Mouse (Mus musculus) neural tube, embryonic 15.5 days (tissue): ENCODE data around the gene Dlg5. TPM values are rescaled to one million over a fixed set of nuclear protein-coding genes. Genes with fewer than 3 reads are reported as not detected.

Experiments used
- ATAC-seq: fragments of 200-750 bp; cut with Nextera tagmentation; 2 replicates; pipeline ENCODE4 v1.8.0; 2017; ENCODE audit warnings: mild to moderate bottlenecking, moderate TSS enrichment, moderate library complexity; ENCODE audit not compliant: low FRiP score
- H3K27ac ChIP-seq: fragments of 300-500 bp; sonication (generic); replicated peaks from 2 replicates; pipeline ENCODE4 v1.5.1; 2015; ENCODE audit warnings: mild to moderate bottlenecking, inconsistent platforms
- H3K27me3 ChIP-seq: fragments of 300-500 bp; sonication (generic); replicated peaks from 2 replicates; pipeline ENCODE4 v1.6.1; 2015; ENCODE audit warnings: inconsistent platforms
- H3K36me3 ChIP-seq: fragments of 300-500 bp; sonication (generic); 2 replicates; pipeline ENCODE4 v1.6.1; 2015; ENCODE audit warnings: inconsistent platforms
- H3K4me1 ChIP-seq: fragments of 300-500 bp; sonication (generic); 2 replicates; pipeline ENCODE4 v1.6.1; 2015; ENCODE audit warnings: inconsistent platforms
- H3K4me2 ChIP-seq: fragments of 300-500 bp; sonication (generic); 2 replicates; pipeline ENCODE4 v1.6.1; 2015; ENCODE audit warnings: inconsistent platforms, mild to moderate bottlenecking, moderate library complexity
- H3K4me3 ChIP-seq: fragments of 300-500 bp; sonication (generic); replicated peaks from 2 replicates; pipeline ENCODE4 v1.5.1; 2015; ENCODE audit warnings: mild to moderate bottlenecking, inconsistent platforms
- H3K9ac ChIP-seq: fragments of 300-500 bp; sonication (generic); replicated peaks from 2 replicates; pipeline ENCODE4 v1.6.1; 2015; ENCODE audit warnings: mild to moderate bottlenecking, inconsistent platforms
- H3K9me3 ChIP-seq: fragments of 300-500 bp; sonication (generic); replicated peaks from 2 replicates; pipeline ENCODE4 v1.6.1; 2016; ENCODE audit warnings: inconsistent platforms
- WGBS: fragments of 180-500 bp; shearing (Covaris S2); methylation state at CpG from one replicate; pipeline ENCODE4 v1.1.7; 2015; ENCODE audit warnings: mixed read lengths; 5-methylcytosine and 5-hydroxymethylcytosine counted together
- polyA plus RNA-seq: library from polyadenylated mRNA; unstranded; fragments of >200 nt; fragmentation: Nextera tagmentation; extraction: Ambion mirVana; gene quantifications from 2 replicates; pipeline ENCODE4 v1.2.1, GENCODE M21; 2015

Gene Dlg5
- polyA plus RNA-seq, 1 experiment from 2014 or later: 19.9 TPM

DNA sequence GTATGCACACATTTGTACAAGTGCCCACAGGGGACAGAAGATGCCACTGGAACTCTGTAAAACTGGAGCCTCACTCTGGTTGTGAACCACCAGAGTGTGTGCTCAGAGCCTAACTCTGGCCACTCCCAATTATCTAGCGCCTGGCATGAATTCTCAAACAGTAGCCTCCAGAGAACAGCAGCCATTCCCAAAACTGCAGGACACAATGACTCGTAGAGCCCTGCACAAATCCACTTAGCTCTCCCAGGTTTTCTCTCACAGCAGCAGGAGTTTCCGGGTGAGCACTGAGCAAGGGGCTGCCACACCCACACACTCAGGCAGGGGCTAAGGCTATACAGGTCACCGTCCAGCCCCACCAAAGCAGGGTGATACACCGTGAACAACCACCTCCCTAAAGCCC, 32.9 kb downstream of the Dlg5 start:
- no peaks in the 10 kb centered on the region for H3K27me3 ChIP-seq
- H3K36me3 ChIP-seq: no peaks in the 10 kb centered on the region
- H3K9me3 ChIP-seq: no peaks in the 10 kb centered on the region
- peak overlapping the region; percentile 19; the same call in 1 of the 2 replicates for H3K27ac ChIP-seq
- WGBS: 47% methylated on average over 5 of the region's 5 CpGs
- peaks cover 68% of the 10 kb centered on the region for H3K4me1 ChIP-seq
- no peak overlapping the region for H3K4me2 ChIP-seq
- no peak overlapping the region for H3K9ac ChIP-seq
- ATAC-seq: no peak; the same call in 1 of the 2 replicates
- no peak overlapping the region for H3K4me3 ChIP-seq

GRCm38 (mm10) chr14:24207360-24207752, 38.4 kb downstream of the Dlg5 start:
- H3K4me3 ChIP-seq: no peak overlapping the region
- 26% methylated on average over 13 of the region's 13 CpGs for WGBS
- no peaks in the 10 kb centered on the region for H3K27me3 ChIP-seq
- H3K36me3 ChIP-seq: no peaks in the 10 kb centered on the region
- no peak overlapping the region for H3K9ac ChIP-seq
- ATAC-seq: peak; percentile 64
- no peak overlapping the region for H3K4me2 ChIP-seq
- no peaks in the 10 kb centered on the region for H3K9me3 ChIP-seq
- H3K27ac ChIP-seq: peak overlapping the region; percentile 48
- H3K4me1 ChIP-seq: peaks cover 62% of the 10 kb centered on the region

DNA sequence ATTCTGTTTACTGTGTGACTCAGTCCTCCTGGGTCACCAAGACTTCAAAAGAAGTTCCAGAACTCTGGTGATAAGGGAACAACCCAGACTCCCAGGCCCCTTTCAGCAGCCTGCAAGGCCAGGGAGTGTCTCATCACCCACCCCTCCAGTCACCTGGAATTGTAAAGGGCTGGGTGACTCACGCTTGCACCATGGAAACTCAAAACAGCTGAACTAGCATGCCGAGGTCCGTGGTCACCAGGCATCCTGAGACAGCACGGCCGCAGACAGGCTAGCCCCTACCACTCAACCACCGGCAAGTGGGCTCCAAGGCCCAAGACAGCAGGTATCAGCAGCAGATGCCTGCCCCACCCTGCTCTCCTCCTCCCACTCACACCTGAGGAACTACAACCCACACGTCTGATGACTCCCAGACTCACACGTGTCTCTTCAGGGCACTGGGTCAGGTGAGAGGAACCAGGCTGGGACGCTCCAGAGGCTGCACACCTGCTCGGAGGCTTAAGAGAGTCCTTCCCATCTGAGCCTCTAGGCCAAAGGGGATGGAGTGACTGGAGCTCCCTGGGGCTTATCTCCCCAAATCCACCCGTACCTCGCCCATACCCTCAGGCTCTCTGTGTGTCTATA, 38.9 kb downstream of the Dlg5 start:
- Histone ChIP-seq H3K36me3 (no peaks in the 10 kb centered on the region; the same call in 1 of the 2 replicates), H3K4me3 (no peak overlapping the region), H3K27ac (peak overlapping the region; percentile 48), H3K4me2 (no peak overlapping the region), H3K27me3 (no peaks in the 10 kb centered on the region), H3K9ac (no peak overlapping the region), H3K9me3 (no peaks in the 10 kb centered on the region), H3K4me1 (peaks cover 57% of the 10 kb centered on the region)
- 57% methylated on average over 12 of the region's 12 CpGs for WGBS
- no peak for ATAC-seq

DNA sequence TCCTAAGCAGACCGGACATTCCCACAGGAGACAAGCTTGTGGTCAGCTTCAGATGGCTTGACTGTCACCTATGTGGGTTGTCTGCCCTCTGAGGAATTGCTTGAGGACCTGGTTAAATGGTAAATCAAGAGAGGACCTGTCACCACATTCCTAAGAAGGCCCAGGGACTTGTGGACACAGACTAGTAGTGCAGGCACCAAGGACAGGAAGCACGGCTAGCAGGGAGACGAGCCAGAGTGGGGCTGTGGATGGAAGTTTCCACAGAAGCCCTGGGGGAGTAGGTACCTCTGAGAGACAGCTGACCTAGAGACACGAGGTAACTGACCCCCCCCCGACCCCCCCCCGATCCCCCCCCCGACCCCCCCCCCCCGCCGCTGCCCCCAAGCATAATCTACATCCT, 39.4 kb downstream of the Dlg5 start:
- Histone ChIP-seq H3K27me3 (no peaks in the 10 kb centered on the region), H3K4me1 (peaks cover 54% of the 10 kb centered on the region), H3K9ac (no peak overlapping the region), H3K4me2 (no peak overlapping the region), H3K36me3 (no peaks in the 10 kb centered on the region; the same call in none of the 2 replicates), H3K27ac (peak overlapping the region; percentile 60; the same call in 1 of the 2 replicates), H3K4me3 (no peak overlapping the region), H3K9me3 (no peaks in the 10 kb centered on the region)
- WGBS: 44% methylated on average over 7 of the region's 9 CpGs
- no peak for ATAC-seq

DNA sequence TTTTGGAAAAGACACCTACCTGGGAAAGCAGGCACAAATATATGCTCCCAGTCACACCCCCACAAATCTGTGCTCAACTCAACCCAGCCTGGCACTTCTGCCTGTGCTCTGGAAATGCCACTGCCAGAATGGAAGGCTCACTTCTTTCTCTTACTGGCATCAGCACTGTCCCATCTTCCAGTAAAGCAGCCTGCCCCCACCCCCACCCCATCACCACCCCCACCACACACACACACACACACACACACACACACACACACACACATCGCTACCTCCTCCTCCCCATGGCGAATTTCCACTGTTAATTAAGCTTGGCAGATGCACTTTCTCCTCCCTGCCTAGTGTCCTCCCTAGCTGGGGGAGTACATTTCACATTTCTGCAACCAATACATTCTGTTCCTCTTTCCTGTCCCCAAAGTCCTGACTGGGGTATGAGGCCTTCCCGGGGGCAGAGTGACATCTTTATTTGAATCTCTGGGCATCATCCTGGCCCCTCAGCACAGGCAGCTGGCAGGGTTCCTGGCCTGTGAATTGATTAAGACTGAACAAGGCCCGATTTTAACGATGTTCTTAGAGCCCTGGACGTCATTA, 40.3 kb downstream of the Dlg5 start:
- peaks cover under 1% of the 10 kb centered on the region for H3K36me3 ChIP-seq
- peak overlapping the region; percentile 60 for H3K27ac ChIP-seq
- H3K4me1 ChIP-seq: peaks cover 51% of the 10 kb centered on the region
- H3K9ac ChIP-seq: no peak overlapping the region
- 9% methylated on average over 6 of the region's 6 CpGs for WGBS
- ATAC-seq: peak; percentile 22; the same call in 1 of the 2 replicates
- H3K4me3 ChIP-seq: no peak overlapping the region
- H3K9me3 ChIP-seq: no peaks in the 10 kb centered on the region
- H3K4me2 ChIP-seq: no peak overlapping the region
- H3K27me3 ChIP-seq: no peaks in the 10 kb centered on the region

- Histone ChIP-seq H3K27me3 (no peaks in the 10 kb centered on the region), H3K9me3 (no peaks in the 10 kb centered on the region), H3K4me3 (no peak overlapping the region), H3K9ac (no peak overlapping the region), H3K36me3 (peaks cover 6% of the 10 kb centered on the region), H3K27ac (no peak overlapping the region), H3K4me2 (no peak overlapping the region), H3K4me1 (peaks cover 49% of the 10 kb centered on the region)
- no peak for ATAC-seq
- WGBS: 91% methylated on average over 8 of the region's 8 CpGs
These were observed 42.5 kb downstream of the Dlg5 start for GRCm38 (mm10) chr14:24203210-24203609.

GRCm38 (mm10) chr14:24200771-24201170, 44.9 kb downstream of the Dlg5 start:
- H3K36me3 ChIP-seq: peaks cover 6% of the 10 kb centered on the region
- 95% methylated on average over 2 of the region's 2 CpGs for WGBS
- no peak overlapping the region for H3K9ac ChIP-seq
- H3K4me2 ChIP-seq: no peak overlapping the region
- H3K27me3 ChIP-seq: no peaks in the 10 kb centered on the region
- no peak for ATAC-seq
- H3K4me1 ChIP-seq: peaks cover 38% of the 10 kb centered on the region
- no peak overlapping the region for H3K27ac ChIP-seq
- H3K9me3 ChIP-seq: no peaks in the 10 kb centered on the region
- no peak overlapping the region for H3K4me3 ChIP-seq

DNA sequence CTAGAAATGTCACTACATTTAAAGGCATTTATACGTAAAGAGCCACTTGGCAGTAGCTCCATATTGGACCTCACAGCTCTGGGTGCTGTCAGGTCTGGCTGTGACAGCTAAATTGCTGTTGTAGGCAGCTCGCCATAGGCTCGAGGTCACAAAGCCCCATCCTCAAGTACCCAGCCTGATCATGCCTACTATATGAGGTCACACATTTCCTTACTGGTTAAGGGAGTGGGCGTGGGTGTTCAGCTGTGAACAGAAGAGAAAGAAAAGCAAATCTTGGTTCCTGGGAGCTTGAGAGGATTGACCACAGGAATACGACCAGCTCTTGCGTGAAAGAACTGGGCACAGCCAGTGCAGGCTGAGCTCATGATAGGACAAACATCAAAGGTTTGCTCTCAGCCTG, 46.0 kb downstream of the Dlg5 start:
- no peak overlapping the region for H3K4me3 ChIP-seq
- no peaks in the 10 kb centered on the region for H3K9me3 ChIP-seq
- peaks cover 27% of the 10 kb centered on the region for H3K4me1 ChIP-seq
- H3K4me2 ChIP-seq: no peak overlapping the region
- 90% methylated on average over 6 of the region's 6 CpGs for WGBS
- no peak overlapping the region for H3K27ac ChIP-seq
- no peak overlapping the region for H3K9ac ChIP-seq
- no peak for ATAC-seq
- H3K27me3 ChIP-seq: no peaks in the 10 kb centered on the region
- peaks cover 6% of the 10 kb centered on the region for H3K36me3 ChIP-seq

- peaks cover 6% of the 10 kb centered on the region for H3K36me3 ChIP-seq
- no peak overlapping the region for H3K4me2 ChIP-seq
- H3K4me3 ChIP-seq: no peak overlapping the region
- H3K9ac ChIP-seq: no peak overlapping the region
- 81% methylated on average over 5 of the region's 5 CpGs for WGBS
- no peak overlapping the region for H3K27ac ChIP-seq
- ATAC-seq: no peak
- H3K27me3 ChIP-seq: no peaks in the 10 kb centered on the region
- no peaks in the 10 kb centered on the region for H3K9me3 ChIP-seq
- H3K4me1 ChIP-seq: peaks cover 11% of the 10 kb centered on the region
These were observed 47.9 kb downstream of the Dlg5 start for GRCm38 (mm10) chr14:24197865-24198264.

DNA sequence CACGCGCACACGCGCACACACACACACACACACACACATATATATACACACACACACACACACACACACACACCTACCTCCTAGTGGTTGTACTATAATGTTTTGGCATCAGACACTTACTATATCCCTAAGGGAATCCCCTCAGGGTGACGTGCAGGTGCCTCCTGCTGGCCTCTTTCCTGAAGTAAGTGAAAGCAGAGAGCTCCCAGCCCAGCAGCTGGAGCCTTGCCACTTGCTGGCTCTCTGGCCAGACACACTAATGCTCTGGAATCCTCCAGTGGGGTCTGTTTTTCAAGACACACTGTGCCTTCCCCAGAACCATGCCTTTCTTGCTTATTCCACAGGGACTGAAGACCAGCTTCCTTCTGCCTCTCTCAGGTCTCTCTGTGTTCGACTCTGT, 48.8 kb downstream of the Dlg5 start:
- H3K4me1 ChIP-seq: peaks cover 11% of the 10 kb centered on the region
- peaks cover 6% of the 10 kb centered on the region for H3K36me3 ChIP-seq
- no peak overlapping the region for H3K4me3 ChIP-seq
- no peaks in the 10 kb centered on the region for H3K27me3 ChIP-seq
- H3K27ac ChIP-seq: 0 out of 2 replicates have a peak overlapping the region, but pooled peaks have one; percentile 13
- no peak for ATAC-seq
- H3K9ac ChIP-seq: no peak overlapping the region
- WGBS: 86% methylated on average over 6 of the region's 6 CpGs
- no peaks in the 10 kb centered on the region for H3K9me3 ChIP-seq
- H3K4me2 ChIP-seq: no peak overlapping the region

GRCm38 (mm10) chr14:24190131-24190530, 55.6 kb downstream of the Dlg5 start:
- Histone ChIP-seq H3K4me2 (no peak overlapping the region), H3K4me3 (no peak overlapping the region), H3K27ac (no peak overlapping the region), H3K27me3 (no peaks in the 10 kb centered on the region), H3K9ac (no peak overlapping the region), H3K36me3 (peaks cover 13% of the 10 kb centered on the region; the same call in 1 of the 2 replicates), H3K9me3 (no peaks in the 10 kb centered on the region), H3K4me1 (peaks cover 8% of the 10 kb centered on the region; the same call in 1 of the 2 replicates)
- 94% methylated on average over 13 of the region's 13 CpGs for WGBS
- no peak for ATAC-seq

DNA sequence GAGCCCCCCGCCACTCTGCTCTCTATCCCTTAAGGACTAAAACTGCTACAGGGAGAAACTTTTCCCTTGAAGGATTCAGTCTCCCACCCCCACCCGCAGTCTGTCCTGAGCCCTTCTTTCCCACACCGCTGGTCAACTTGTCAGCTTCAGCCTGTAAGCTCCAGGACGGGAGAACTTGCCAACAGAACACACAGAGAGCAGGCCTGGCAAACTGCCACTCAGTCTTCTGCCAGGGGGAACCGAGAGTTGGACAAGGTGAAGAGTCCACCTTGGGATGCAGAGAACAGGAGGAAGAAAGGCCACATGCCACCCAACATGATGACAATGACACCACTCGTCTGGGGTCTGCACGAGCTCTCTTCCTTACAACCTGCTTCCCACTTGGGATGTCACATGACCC, 56.1 kb downstream of the Dlg5 start:
- H3K4me3 ChIP-seq: no peak overlapping the region

More for the DNA sequence above, 56.1 kb downstream of the Dlg5 start:
- Histone ChIP-seq H3K9ac (no peak overlapping the region), H3K27me3 (no peaks in the 10 kb centered on the region), H3K4me1 (peaks cover 8% of the 10 kb centered on the region; the same call in 1 of the 2 replicates), H3K4me2 (no peak overlapping the region), H3K36me3 (peaks cover 13% of the 10 kb centered on the region; the same call in 1 of the 2 replicates), H3K27ac (no peak overlapping the region), H3K9me3 (no peaks in the 10 kb centered on the region)
- WGBS: 67% methylated on average over 7 of the region's 7 CpGs
- no peak for ATAC-seq
